Mouse (Mus musculus) bone marrow macrophage, adult 2 months (primary cell): ENCODE data around the gene Sik3. TPM values are rescaled to one million over a fixed set of nuclear protein-coding genes. Genes with fewer than 3 reads are reported as not detected.
"Not testable (repeated sequence)": the region's sequence is repeated elsewhere in the genome, so short reads cannot be mapped to it uniquely, and the experiment has no call there.

Experiments used
- H3K27ac ChIP-seq: 2 replicates; pipeline ENCODE4 v1.5.1; 2012; ENCODE audit warnings: low read depth, low read length; ENCODE audit not compliant: insufficient read depth
- H3K4me1 ChIP-seq: 2 replicates; pipeline ENCODE4 v1.6.1; 2012; ENCODE audit warnings: low read length; ENCODE audit not compliant: control insufficient read depth, insufficient read depth
- H3K4me3 ChIP-seq: 2 replicates; pipeline ENCODE4 v1.5.1; 2012; ENCODE audit warnings: mild to moderate bottlenecking, low read length, moderate library complexity; ENCODE audit not compliant: insufficient read depth
- CTCF ChIP-seq: IDR thresholded peaks from 2 replicates; pipeline ENCODE4 v1.5.1; 2012; ENCODE audit warnings: low read depth, mild to moderate bottlenecking, low read length, moderate library complexity
- POLR2A ChIP-seq: IDR thresholded peaks from 2 replicates; pipeline ENCODE4 v1.6.1; 2012; ENCODE audit warnings: mild to moderate bottlenecking, low read depth, low read length, borderline replicate concordance
- polyA plus RNA-seq: library from polyadenylated mRNA; stranded (reverse); fragments of >200 nt; gene quantifications from 2 replicates; pipeline ENCODE4 v1.2.4, GENCODE M21; 2012; ENCODE audit not compliant: missing spikeins, insufficient read depth, insufficient read length

The Sik3 gene
- polyA plus RNA-seq, 1 experiment, result 24.4 TPM

DNA sequence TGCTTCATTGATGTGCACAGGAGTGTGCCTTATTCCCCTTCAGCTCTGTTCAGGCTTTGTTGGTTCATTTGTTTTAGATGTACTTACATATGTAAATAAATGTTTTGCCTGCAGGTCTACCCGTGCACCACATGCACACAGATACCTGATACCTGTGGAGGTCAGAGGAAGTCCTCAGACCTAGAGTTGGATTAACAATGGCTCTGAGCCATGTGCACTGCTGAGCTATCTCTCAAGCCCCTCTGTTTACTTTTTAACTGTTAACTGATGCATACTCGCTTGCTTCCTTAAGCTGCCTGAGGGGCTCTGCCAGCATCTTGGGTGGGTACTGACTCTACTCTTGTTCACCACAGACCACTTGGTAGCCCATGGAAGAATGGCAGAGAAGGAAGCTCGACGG lies 142.4 kb downstream of the Sik3 start:
- peaks cover 36% of the 10 kb centered on the region for H3K4me1 ChIP-seq
- no peak overlapping the region for H3K27ac ChIP-seq
- no peak overlapping the region for H3K4me3 ChIP-seq
- no peak for TF ChIP-seq POLR2A
- TF ChIP-seq CTCF, result no peak

DNA sequence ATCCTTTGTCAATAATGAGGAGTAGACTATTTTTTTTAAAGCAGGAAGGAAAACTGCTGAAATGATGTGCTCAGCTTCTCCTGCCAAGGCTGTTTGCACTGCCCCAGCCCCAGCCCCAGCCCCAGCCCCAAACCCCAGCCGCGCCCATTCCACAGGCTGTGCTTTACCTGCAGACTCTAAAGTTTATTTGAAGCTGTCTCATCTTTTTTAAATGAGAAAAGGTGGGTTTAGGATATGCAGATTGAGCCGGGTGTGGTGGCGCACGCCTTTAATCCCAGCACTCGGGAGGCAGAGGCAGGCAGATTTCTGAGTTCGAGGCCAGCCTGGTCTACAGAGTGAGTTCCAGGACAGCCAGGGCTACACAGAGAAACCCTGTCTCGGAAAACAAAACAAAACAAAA lies 143.2 kb downstream of the Sik3 start:
- H3K4me1 ChIP-seq, result peaks cover 28% of the 10 kb centered on the region
- H3K4me3 ChIP-seq, H3K27ac ChIP-seq: not testable (repeated sequence)

- no peak overlapping the region for H3K4me3 ChIP-seq
- H3K4me1 ChIP-seq, result peaks cover 20% of the 10 kb centered on the region
- no peak overlapping the region for H3K27ac ChIP-seq
- TF ChIP-seq POLR2A (no peak), CTCF (no peak)
These were observed 144.1 kb downstream of the Sik3 start for GRCm38 (mm10) chr9:46156711-46157110.

DNA sequence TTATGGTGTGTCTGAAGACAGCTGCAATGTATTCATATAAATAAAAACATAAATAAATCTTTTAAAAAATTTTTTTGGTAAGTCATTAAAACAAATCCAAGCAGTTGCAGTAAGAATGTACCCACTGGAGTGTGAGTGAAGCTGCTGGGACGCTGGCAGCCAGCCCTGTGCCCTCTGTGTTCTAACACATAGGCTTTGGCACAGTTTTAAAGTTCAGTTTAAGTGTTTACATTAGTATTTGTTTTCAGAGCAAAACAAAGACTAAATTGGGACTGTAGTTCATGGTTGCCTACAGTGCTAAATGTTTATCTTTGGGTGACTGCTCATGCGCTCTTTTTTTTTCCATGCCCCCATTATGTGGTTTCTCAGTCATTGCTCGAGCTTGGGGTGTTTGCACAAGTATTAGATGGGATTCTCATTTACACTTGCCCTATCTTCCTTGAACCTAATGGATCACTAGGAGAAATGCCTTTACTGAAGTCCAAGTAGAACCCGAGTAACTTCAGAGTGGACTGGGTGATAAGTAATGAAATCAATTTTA lies 145.7 kb downstream of the Sik3 start:
- Histone ChIP-seq H3K27ac (no peak overlapping the region), H3K4me1 (peaks cover 5% of the 10 kb centered on the region)
- TF ChIP-seq CTCF (no peak), POLR2A (no peak)

DNA sequence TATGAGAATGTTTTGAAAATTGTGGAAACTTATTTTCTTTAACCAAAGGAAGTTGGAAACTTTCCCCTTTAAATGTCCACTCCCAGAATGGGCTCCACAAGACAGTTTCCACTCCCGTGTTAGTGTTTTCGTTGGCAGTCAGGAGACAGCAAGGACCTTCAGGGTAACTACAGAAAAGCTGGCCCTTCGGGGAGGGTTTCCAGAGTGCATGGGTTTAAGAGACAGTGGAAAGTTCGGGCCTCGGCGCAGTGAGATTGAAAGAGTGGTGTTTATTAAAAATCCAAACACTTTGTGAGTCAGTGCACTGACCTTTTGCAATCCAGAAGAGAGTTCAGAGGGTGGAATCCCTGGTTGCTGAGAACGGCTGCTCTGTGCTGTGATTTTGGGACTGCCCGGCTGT lies 150.8 kb downstream of the Sik3 start:
- Histone ChIP-seq H3K27ac (no peak overlapping the region), H3K4me3 (no peak overlapping the region), H3K4me1 (peaks cover 2% of the 10 kb centered on the region; the same call in 1 of the 2 replicates)
- TF ChIP-seq CTCF, result no peak
- no peak for TF ChIP-seq POLR2A

More for the DNA sequence above, 145.7 kb downstream of the Sik3 start:
- no peak overlapping the region for H3K4me3 ChIP-seq

GRCm38 (mm10) chr9:46168802-46169201 lies 156.2 kb downstream of the Sik3 start:
- H3K27ac ChIP-seq, result no peak overlapping the region
- H3K4me1 ChIP-seq, result peaks cover 38% of the 10 kb centered on the region
- TF ChIP-seq POLR2A (no peak), CTCF (no peak)
- H3K4me3 ChIP-seq, result no peak overlapping the region

DNA sequence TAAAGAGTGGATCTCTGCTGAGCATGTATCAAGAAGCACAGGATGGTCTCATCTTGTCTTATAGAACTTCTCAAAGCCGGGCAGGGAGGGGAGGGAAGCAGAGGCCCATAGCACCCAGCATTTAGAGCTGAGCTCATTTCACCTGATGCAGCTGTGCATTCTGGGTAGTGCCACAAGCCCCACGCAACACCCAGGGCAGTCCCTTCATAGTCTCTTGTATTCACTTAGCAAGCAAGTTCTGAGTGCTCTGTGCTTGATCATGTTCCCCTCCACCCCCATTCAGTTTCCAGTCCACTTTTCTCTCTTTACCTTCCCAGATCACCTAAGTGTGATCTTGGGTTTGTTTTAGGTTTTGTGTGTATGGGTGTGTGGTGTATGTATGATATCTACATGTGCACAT lies 159.6 kb downstream of the Sik3 start:
- TF ChIP-seq POLR2A (no peak), CTCF (no peak)
- H3K4me1 ChIP-seq, result peaks cover 64% of the 10 kb centered on the region
- no peak overlapping the region for H3K4me3 ChIP-seq
- H3K27ac ChIP-seq, result no peak overlapping the region

DNA sequence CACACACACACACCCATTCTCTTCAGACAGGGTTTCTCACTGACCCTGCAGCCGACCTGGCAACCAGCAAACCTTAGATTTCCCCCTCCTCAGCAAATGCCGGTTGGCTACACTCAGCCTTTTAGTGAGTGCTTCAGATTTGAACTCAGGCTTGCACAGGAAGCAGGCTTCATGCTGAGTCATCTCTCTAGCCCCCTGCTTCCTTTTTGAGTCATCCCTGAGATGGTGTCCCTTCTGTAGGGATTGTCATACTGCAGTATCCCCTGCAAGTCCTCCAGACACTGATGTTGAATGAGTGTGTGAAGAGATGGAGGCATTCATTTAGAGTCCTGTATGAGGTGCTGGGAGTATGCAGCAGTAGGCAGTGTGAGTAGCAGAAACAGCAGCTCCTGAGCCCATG lies 160.3 kb downstream of the Sik3 start:
- Histone ChIP-seq H3K4me3 (no peak overlapping the region), H3K4me1 (peaks cover 64% of the 10 kb centered on the region), H3K27ac (peak overlapping the region; percentile 32; the same call in 1 of the 2 replicates)
- no peak for TF ChIP-seq CTCF
- no peak for TF ChIP-seq POLR2A

GRCm38 (mm10) chr9:46173919-46174318 lies 161.3 kb downstream of the Sik3 start:
- Histone ChIP-seq H3K4me1 (peaks cover 60% of the 10 kb centered on the region), H3K4me3 (no peak overlapping the region), H3K27ac (no peak overlapping the region)

GRCm38 (mm10) chr9:46174770-46175294 lies 162.2 kb downstream of the Sik3 start:
- H3K27ac ChIP-seq, result peak overlapping the region; percentile 46
- peaks cover 56% of the 10 kb centered on the region for H3K4me1 ChIP-seq
- TF ChIP-seq CTCF, result no peak
- TF ChIP-seq POLR2A, result no peak
- H3K4me3 ChIP-seq, result no peak overlapping the region

More at GRCm38 (mm10) chr9:46173919-46174318, 161.3 kb downstream of the Sik3 start:
- TF ChIP-seq POLR2A, result no peak
- TF ChIP-seq CTCF, result no peak
